Mouse (Mus musculus) embryonic facial prominence, embryonic 15.5 days (tissue): Measurements from ENCODE around the gene Ptpdc1. TPM values are rescaled to one million over a fixed set of nuclear protein-coding genes. Genes with fewer than 3 reads are reported as not detected.

Experiments used
- ATAC-seq: fragments of 200-750 bp; cut with Nextera tagmentation; 2 replicates; pipeline ENCODE4 v1.8.0; 2017; ENCODE audit warnings: low read depth, moderate TSS enrichment; ENCODE audit not compliant: insufficient number of reproducible peaks, low FRiP score, low TSS enrichment
- H3K27ac ChIP-seq: fragments of 300-500 bp; sonication (generic); replicated peaks from 2 replicates; pipeline ENCODE4 v1.5.1; 2015; ENCODE audit warnings: mild to moderate bottlenecking, inconsistent platforms
- H3K27me3 ChIP-seq: fragments of 300-500 bp; sonication (generic); 2 replicates; pipeline ENCODE4 v1.6.1; 2015; ENCODE audit warnings: inconsistent platforms
- H3K36me3 ChIP-seq: fragments of 300-500 bp; sonication (generic); 2 replicates; pipeline ENCODE4 v1.6.1; 2015; ENCODE audit warnings: mild to moderate bottlenecking, inconsistent platforms
- H3K4me1 ChIP-seq: fragments of 300-500 bp; sonication (generic); 2 replicates; pipeline ENCODE4 v1.6.1; 2015; ENCODE audit warnings: inconsistent platforms
- H3K4me2 ChIP-seq: fragments of 300-500 bp; sonication (generic); replicated peaks from 2 replicates; pipeline ENCODE4 v1.6.1; 2015; ENCODE audit warnings: mild to moderate bottlenecking, inconsistent platforms
- H3K4me3 ChIP-seq: fragments of 300-500 bp; sonication (generic); replicated peaks from 2 replicates; pipeline ENCODE4 v1.5.1; 2015; ENCODE audit warnings: mild to moderate bottlenecking, inconsistent platforms
- H3K9ac ChIP-seq: fragments of 300-500 bp; sonication (generic); 2 replicates; pipeline ENCODE4 v1.6.1; 2015; ENCODE audit warnings: inconsistent platforms
- H3K9me3 ChIP-seq: fragments of 300-500 bp; sonication (generic); replicated peaks from 2 replicates; pipeline ENCODE4 v1.6.1; 2016; ENCODE audit warnings: inconsistent platforms
- WGBS: fragments of 180-500 bp; shearing (Covaris S2); methylation state at CpG from one replicate; pipeline ENCODE4 v1.1.7; 2015; 5-methylcytosine and 5-hydroxymethylcytosine counted together
- polyA plus RNA-seq: library from polyadenylated mRNA; unstranded; fragments of >200 nt; fragmentation: Nextera tagmentation; extraction: Ambion mirVana; gene quantifications from 2 replicates; pipeline ENCODE4 v1.2.1, GENCODE M21; 2015

Ptpdc1 gene
- 16.4 and 18.2 TPM in 2 replicates for polyA plus RNA-seq

- peak; percentile 100 for ATAC-seq
- 1% methylated on average over 75 of the region's 76 CpGs for WGBS
- no peaks in the 10 kb centered on the region for H3K9me3 ChIP-seq
- H3K27me3 ChIP-seq, result no peaks in the 10 kb centered on the region
- H3K9ac ChIP-seq, result peak within 1 kb of the TSS; percentile 76
- no peaks in the 10 kb centered on the region for H3K36me3 ChIP-seq
- H3K4me1 ChIP-seq, result peaks cover 6% of the 10 kb centered on the region; the same call in 1 of the 2 replicates
- peak within 1 kb of the TSS; percentile 68 for H3K4me3 ChIP-seq
- H3K27ac ChIP-seq, result peak within 1 kb of the TSS; percentile 79
- H3K4me2 ChIP-seq, result peak within 1 kb of the TSS; percentile 92
Measured at GRCm38 (mm10) chr13:48625433-48626184, at the start of gene Ptpdc1. TSS of gene Ptpdc1 (minus strand) at chr13:48625664.

- WGBS, result 81% methylated on average over 5 of the region's 5 CpGs
- Histone ChIP-seq H3K36me3 (no peaks in the 10 kb centered on the region), H3K27me3 (peaks cover 58% of the 10 kb centered on the region), H3K27ac (no peak overlapping the region), H3K4me1 (peaks cover 9% of the 10 kb centered on the region), H3K9me3 (no peaks in the 10 kb centered on the region), H3K4me3 (no peak overlapping the region), H3K9ac (no peak overlapping the region), H3K4me2 (no peak overlapping the region)
- no peak for ATAC-seq
Measured at GRCm38 (mm10) chr13:48674609-48675008, 49.1 kb upstream of the Ptpdc1 start.

- H3K4me1 ChIP-seq, result peaks cover 21% of the 10 kb centered on the region
- H3K9me3 ChIP-seq, result no peaks in the 10 kb centered on the region
- WGBS, result under 1% methylated on average over 24 of the region's 24 CpGs
- peaks cover 73% of the 10 kb centered on the region for H3K27me3 ChIP-seq
- no peak overlapping the region for H3K9ac ChIP-seq
- peak overlapping the region; percentile 52 for H3K4me2 ChIP-seq
- H3K36me3 ChIP-seq, result no peaks in the 10 kb centered on the region
- ATAC-seq, result no peak
- no peak overlapping the region for H3K27ac ChIP-seq
- peak overlapping the region; percentile 26 for H3K4me3 ChIP-seq
Measured at GRCm38 (mm10) chr13:48672312-48672840, 46.9 kb upstream of the Ptpdc1 start.

- H3K27ac ChIP-seq, result no peak overlapping the region
- peak overlapping the region; percentile 29 for H3K4me3 ChIP-seq
- no peak overlapping the region for H3K9ac ChIP-seq
- H3K36me3 ChIP-seq, result no peaks in the 10 kb centered on the region
- WGBS, result under 1% methylated on average over 34 of the region's 34 CpGs
- ATAC-seq, result no peak
- peak overlapping the region; percentile 44 for H3K4me2 ChIP-seq
- peaks cover 43% of the 10 kb centered on the region for H3K4me1 ChIP-seq
- H3K9me3 ChIP-seq, result no peaks in the 10 kb centered on the region
- H3K27me3 ChIP-seq, result peaks cover 95% of the 10 kb centered on the region
Measured at GRCm38 (mm10) chr13:48668976-48669534, 43.6 kb upstream of the Ptpdc1 start.

- Histone ChIP-seq H3K36me3 (no peaks in the 10 kb centered on the region), H3K9me3 (no peaks in the 10 kb centered on the region), H3K27ac (no peak overlapping the region), H3K4me1 (peaks cover 48% of the 10 kb centered on the region), H3K4me3 (peak overlapping the region; percentile 29), H3K4me2 (peak overlapping the region; percentile 44), H3K27me3 (peaks cover 95% of the 10 kb centered on the region), H3K9ac (no peak overlapping the region)
- WGBS, result 4% methylated on average over 33 of the region's 33 CpGs
- no peak for ATAC-seq
Measured at GRCm38 (mm10) chr13:48668091-48668975, 42.9 kb upstream of the Ptpdc1 start.

- 14% methylated on average over 4 of the region's 4 CpGs for WGBS
- no peak overlapping the region for H3K4me3 ChIP-seq
- H3K9me3 ChIP-seq, result no peaks in the 10 kb centered on the region
- no peak for ATAC-seq
- H3K4me2 ChIP-seq, result no peak overlapping the region
- H3K36me3 ChIP-seq, result no peaks in the 10 kb centered on the region
- no peak overlapping the region for H3K9ac ChIP-seq
- H3K4me1 ChIP-seq, result peaks cover 51% of the 10 kb centered on the region
- H3K27ac ChIP-seq, result no peak overlapping the region
- H3K27me3 ChIP-seq, result peaks cover 94% of the 10 kb centered on the region
Measured at GRCm38 (mm10) chr13:48667461-48667860, 42.0 kb upstream of the Ptpdc1 start.

- H3K27me3 ChIP-seq, result peaks cover 98% of the 10 kb centered on the region
- H3K4me3 ChIP-seq, result peak overlapping the region; percentile 6; the same call in 1 of the 2 replicates
- ATAC-seq, result no peak
- H3K4me2 ChIP-seq, result 0 out of 2 replicates have a peak overlapping the region, but pooled peaks have one; percentile 8
- H3K9ac ChIP-seq, result no peak overlapping the region
- peaks cover 50% of the 10 kb centered on the region for H3K4me1 ChIP-seq
- no peak overlapping the region for H3K27ac ChIP-seq
- no peaks in the 10 kb centered on the region for H3K36me3 ChIP-seq
- H3K9me3 ChIP-seq, result no peaks in the 10 kb centered on the region
- WGBS, result 12% methylated on average over 58 of the region's 58 CpGs
Measured at GRCm38 (mm10) chr13:48665656-48666597, 40.5 kb upstream of the Ptpdc1 start.

- no peaks in the 10 kb centered on the region for H3K9me3 ChIP-seq
- H3K27me3 ChIP-seq, result peaks cover 98% of the 10 kb centered on the region
- ATAC-seq, result no peak
- 4% methylated on average over 39 of the region's 39 CpGs for WGBS
- peak overlapping the region; percentile 51 for H3K4me3 ChIP-seq
- no peaks in the 10 kb centered on the region for H3K36me3 ChIP-seq
- H3K4me1 ChIP-seq, result peaks cover 57% of the 10 kb centered on the region
- H3K4me2 ChIP-seq, result peak overlapping the region; percentile 32
- H3K27ac ChIP-seq, result no peak overlapping the region
- no peak overlapping the region for H3K9ac ChIP-seq
Measured at GRCm38 (mm10) chr13:48664916-48665655, 39.6 kb upstream of the Ptpdc1 start.

GRCm38 (mm10) chr13:48663988-48664339, 38.5 kb upstream of the Ptpdc1 start:
- Histone ChIP-seq H3K4me2 (peak overlapping the region; percentile 90; the same call in 1 of the 2 replicates), H3K4me3 (peak overlapping the region; percentile 51), H3K36me3 (no peaks in the 10 kb centered on the region), H3K27me3 (peaks cover 99% of the 10 kb centered on the region), H3K27ac (no peak overlapping the region), H3K9ac (no peak overlapping the region), H3K4me1 (peaks cover 61% of the 10 kb centered on the region), H3K9me3 (no peaks in the 10 kb centered on the region)
- WGBS, result 30% methylated on average over 7 of the region's 7 CpGs
- ATAC-seq, result no peak
